Mouse (Mus musculus) brain, embryonic 18.5 days (tissue): ENCODE data around the gene Tcp11.

Experiments
- DNase-seq: peaks from one replicate; pipeline ENCODE4 v3.0.0-alpha.2; 2012; ENCODE audit warnings: low read depth, low spot score

Tcp11 gene

GRCm38 (mm10) chr17:28040620-28041019 is 39.8 kb downstream of the Tcp11 start:
- no peak for DNase-seq

GRCm38 (mm10) chr17:28036813-28037756 is 43.4 kb downstream of the Tcp11 start:
- no peak for DNase-seq

- no peak for DNase-seq
These were observed 45.5 kb downstream of the Tcp11 start for GRCm38 (mm10) chr17:28034986-28035385.

GRCm38 (mm10) chr17:28033046-28033580 is 47.3 kb downstream of the Tcp11 start:
- DNase-seq, result no peak

DNA sequence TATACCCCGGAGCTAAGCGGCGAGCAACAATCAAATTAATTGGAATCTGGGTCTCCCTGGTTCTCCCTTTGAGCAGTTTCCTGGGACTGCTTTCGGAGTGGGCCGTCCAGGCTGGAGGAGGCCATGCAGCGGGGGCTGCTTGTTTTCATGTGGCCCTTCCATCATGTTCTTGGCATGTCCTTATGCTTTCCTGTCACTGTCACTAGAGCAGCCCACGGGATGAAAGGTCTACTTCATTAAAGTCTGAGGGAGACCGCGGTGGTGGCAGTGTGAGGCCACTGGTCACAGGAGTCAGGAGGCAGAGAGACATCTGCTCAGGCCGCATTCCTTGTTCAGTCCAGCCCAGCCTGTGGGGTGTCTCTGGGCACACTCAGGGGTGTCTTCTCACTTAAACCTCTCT is 48.2 kb downstream of the Tcp11 start:
- no peak for DNase-seq

- no peak for DNase-seq
These were observed 49.0 kb downstream of the Tcp11 start for GRCm38 (mm10) chr17:28031281-28031941.

DNA sequence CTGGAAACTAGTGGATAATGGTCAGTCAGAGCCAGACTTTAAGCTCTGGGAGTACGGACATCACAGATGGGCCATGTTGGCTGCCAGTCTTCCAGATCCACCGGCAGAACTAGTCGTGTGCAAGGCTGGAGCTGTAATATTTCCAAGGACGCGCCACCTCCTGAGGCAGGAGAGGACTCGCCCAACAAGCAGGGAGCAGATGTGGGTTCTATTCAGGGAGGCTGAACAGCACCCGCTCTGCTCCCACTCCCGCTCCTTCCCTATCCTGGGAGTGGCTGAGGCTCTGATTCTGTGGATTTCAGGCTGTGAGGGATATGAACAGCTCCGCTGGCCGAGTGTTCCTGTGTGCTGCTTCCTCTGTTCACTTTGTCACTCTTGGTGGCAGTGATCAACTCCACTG is 50.0 kb downstream of the Tcp11 start:
- no peak for DNase-seq

DNA sequence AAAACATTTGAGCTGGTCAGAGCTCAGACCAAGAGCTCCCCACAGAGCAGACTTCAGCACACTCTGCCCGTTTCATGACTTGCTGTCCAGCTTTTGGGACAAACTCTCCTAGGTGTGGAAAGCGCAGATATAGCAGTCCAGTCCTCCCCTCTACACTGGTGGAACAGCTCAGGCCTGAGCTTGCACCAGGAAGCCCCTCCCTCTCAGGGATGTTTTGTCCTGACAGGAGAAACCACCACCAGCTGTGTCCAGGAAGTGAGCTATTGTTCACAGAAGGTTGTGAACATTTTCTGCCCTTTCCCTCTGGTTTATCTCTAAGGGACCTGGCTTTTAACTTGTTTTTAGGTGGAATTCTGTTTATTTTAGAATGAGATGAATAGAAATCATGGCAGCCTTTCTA is 51.1 kb downstream of the Tcp11 start:
- no peak for DNase-seq

GRCm38 (mm10) chr17:28028236-28028635 is 52.2 kb downstream of the Tcp11 start:
- DNase-seq, result no peak

DNA sequence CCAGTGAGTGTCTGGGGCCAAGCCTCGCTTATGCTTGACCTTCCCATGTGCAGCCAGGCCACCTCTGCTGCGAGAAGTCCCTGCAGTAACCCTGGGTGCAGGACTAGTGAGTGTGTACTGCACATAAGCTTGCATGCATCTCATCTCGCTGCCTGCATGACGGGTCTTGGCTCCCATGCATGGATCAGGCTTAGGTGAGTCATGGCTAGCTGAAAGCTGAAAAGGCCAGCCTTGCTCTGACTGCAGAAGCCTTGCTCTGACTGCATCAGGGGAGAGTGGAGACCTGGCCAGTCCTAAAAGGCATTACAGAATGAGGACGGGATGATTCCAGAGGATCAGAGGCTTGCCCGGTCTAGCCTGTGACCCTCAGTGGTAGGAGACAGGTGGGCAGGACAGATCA is 53.2 kb downstream of the Tcp11 start:
- no peak for DNase-seq

DNA sequence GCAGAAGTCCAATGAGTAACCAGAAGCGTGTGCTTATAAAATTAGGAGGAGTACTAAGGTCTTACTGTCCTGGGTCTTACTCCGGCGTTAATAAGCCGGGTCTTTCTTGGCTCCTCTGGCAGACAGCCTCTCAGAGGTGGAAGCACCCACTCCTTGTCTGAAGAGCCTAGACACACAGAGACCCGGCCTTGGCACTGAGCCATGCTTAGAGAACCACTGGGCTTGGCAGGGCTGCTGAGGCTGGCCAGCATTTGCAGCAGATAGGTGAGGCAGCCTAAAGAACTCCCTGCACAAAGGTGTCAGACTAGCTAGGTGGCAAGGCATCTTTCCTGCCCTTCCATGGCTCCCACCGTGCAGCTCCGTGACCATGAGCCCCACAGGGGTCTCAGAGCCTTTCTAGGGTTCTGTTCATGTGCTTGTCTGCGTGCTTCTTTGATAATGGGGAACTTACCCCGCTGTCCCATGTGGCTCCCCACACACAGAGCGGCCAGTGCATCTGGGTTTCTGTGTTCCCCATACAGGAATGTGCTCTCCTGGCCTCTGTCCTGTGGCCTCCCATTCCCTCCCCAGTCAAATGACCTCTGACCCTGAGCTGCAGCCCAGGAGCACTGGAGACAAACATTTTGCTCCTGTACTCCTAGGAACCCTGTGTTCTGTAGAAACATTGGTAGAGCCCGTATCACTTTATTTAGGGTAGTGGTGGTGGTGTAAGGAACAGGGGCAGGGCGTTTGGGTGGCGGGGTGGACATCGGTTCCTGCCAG is 54.1 kb downstream of the Tcp11 start:
- no peak for DNase-seq

DNA sequence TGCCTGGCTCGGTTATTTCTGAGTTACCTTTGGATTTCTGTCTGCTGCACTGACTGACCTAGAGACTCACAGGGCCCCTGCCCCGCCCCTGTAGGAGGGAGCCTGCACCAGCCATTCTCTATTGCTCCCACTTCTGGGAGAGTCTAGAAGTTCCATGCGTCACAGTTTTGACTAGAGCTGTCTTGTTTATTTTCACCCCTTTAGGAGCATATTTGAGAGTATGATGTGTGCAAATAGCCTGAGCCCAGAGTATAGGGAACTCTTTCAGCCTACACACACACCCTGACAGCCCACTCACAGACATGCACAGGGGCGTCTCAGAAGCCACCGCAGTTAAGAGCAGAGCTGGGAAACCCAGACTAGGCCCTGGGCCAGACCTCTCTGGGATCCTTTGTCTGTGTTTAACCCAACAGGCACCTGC is 54.9 kb downstream of the Tcp11 start:
- DNase-seq, result no peak

GRCm38 (mm10) chr17:28022854-28023655 is 57.4 kb downstream of the Tcp11 start:
- DNase-seq, result no peak

- DNase-seq, result no peak
These were observed 58.5 kb downstream of the Tcp11 start for GRCm38 (mm10) chr17:28021911-28022310.

DNA sequence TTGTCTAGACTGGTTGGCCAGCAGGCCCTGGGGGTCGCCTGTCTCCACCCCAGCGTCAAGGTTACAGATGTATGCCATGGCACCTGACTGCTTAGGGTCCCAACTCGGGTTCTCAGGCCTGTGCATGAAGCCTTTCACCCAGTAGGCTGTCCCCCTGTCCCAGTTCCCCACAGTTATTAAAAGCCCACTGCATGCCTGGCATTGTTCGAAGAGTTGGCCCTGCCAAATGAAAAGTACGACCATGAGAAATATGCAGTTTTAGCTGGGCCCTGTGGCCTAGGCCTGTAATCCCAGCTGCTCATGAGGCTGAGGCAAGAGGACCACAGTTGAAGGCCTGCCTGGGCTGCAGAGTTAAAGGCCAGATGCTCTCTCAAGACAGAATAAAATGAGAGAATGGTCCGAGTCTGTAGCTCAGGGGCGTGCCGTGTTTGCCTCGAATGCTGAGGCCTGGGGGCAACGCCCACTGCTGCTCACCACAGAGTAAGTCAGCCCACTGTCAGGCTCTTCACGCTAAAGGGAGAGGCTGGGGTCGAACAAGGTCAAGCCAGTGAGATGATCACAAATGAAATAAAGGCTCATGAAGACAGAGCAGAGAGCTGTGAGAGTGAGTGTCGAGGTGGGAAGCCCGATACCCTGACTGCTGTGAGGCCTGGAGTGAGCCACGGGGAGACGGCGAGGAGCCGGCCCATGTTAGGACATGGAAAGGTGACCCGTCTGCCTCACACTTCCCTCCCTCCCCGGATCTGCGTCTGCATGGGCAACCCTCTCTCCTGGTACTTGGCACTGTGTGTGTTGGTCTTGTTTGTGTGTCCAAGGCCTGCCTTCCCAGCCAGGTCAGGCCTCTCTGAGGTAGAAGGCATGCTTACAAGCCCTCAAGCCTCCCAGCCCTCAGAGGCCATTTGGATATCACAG is 60.4 kb downstream of the Tcp11 start:
- DNase-seq, result no peak

- no peak for DNase-seq
These were observed 61.7 kb downstream of the Tcp11 start for GRCm38 (mm10) chr17:28018776-28019175.

DNA sequence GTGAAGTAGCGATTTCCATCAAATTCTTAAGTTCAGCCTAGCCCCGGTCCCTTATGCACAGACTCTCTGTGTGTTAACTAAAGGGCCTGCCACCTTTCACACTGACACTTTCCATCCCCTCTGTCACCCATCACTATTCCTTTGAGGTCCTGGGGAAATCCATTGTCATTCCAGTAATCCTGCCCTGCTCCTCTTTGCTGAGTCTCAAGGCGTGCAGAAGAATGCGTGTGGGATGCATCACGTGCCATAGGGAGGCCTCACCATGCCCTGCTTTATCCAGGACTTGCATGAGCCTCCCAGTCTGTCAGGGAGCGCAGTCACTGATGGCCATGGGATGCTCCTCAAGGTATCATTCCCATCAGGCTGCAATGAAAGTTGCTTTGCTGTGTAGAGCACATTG is 62.1 kb downstream of the Tcp11 start:
- DNase-seq, result no peak
